Mouse (Mus musculus): Measurements from ENCODE around the gene Slc22a13.

The Slc22a13 gene

DNA sequence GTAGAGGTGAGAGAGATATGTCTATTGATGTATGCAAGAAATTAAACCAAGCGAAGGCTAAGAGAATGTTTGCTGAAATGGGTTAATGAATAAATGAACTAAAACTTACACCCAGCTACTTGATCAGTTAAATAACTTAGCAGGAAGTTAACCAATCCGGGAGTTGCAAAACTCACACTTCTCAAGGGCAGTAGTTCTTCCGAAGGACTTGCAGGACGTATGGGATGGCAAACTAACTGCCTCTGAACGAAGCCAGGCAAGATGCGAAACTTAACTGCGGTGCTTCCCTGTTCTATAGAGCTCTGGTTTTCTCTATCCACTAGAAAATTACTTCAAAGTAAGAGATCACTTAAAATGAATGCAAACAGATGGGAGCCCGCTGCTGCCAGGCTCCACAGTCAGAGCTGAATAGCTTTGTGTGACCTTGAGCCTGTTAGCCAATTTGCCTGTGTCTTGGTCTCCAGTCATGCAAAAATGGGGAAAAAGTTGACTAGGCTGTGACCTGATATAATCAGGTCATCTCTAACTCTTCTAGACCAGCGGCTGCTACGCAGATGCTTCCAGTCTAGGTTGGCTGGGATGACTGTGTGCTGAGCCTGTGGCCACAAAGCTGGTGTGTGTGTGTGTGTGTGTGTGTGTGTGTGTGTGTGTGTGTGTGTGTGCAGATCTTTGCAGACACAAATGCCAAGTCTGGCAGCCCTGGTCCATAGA is 9.6 kb downstream of the Slc22a13 start:
- DNase-seq (ENCODE audit: low spot score), result no peak

DNA sequence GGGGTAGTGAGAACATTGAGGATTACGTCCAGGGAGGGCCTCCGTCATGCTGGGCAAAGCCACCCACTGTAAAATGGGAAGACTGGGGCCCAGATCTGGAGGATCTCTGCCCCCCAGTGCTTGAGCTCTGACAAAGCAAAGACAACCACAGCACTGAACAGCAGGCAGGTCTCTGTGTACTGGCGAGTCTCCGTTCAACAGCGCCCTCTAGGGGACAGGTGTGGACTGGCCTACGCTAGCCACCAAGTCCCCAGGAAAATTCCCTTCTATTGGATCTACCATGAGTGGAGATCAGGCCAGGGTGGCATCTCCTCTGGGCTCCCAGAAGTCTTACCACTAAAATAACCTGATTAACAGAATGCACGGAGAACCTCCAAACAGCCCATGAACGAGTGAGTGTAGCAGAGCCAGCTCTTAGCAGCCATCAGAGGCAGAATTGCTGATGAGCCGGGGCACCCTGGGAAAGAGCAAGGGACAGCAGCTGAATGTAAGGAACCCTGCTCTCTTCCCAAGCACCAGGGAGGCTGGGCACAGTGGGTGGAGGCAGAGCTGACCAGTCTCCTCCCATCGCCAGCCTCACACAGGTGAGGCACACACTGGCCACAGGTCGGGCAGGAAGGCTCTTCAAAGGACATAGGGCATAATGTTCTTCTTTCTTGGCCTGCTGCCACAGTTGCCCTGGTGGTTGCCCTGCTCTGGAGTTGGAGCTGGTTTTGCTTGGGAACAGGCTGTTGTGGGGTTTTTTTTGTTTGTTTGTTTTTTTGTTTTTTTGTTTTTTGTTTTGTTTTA is 16.5 kb downstream of the Slc22a13 start:
- DNase-seq (ENCODE audit: low spot score), result no peak

DNA sequence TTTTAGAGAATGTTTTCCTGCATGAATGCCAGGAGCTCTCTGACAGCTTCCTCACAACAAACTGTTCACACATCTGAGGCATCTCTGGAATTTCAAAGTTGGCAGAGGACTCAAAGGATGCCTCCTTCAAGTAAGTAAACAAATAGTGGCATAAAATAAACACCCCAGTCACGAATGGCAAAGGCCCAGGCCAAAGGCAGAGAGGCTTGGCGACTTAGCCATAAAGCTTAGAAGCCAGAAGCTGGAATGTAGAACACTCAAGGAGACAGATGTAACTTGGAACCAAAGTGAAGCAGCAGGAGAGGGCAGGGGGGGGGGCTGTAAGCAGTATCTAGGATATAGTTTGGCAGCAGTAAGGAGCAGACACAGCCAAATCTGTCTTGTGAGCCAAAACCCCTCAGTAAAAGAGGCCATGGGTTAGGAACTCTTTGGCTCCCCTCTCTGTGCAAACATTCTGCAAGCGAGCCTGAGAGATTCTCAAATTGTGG is 27.6 kb downstream of the Slc22a13 start:
- DNase-seq (ENCODE audit: low spot score), result no peak

DNA sequence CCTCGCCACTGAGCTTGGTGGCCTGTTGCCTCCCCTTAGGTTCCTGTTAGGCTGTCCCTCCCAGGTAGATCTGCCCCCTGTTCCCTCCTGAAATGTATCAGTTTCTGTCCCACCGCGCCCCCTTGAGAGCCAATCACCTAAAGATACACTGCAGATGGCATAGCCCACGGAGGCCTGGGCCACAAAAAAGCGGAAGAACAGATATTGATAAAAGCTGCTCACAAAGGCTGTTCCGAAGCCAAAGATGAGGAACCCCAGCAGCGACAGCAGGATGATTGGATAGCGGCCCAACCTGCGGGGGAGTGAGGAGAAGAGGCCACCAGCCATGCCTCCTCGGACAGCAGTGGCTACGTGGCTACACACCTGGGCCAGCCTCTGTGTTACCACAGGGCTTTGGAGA is 29.6 kb downstream of the Slc22a13 start:
- DNase-seq (ENCODE audit: low spot score), result no peak

DNA sequence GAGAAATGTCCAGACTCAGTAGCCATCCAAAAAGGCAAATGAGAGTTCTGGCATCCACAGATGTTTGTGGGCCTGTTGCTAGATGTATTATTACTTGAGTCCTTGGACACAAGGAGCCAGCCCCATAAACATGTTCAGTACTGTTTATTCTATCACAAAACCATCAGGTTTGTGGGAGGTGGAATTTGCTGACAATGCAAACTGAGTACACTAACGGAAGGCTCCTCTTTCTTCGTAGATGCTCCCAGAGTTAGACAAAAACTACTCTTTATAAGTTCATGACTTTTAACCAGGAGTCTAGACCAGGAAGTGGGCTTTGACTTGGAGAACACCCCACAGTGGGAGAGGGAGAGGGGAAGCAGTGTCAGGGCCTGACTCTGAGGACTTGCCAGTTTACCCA is 41.3 kb downstream of the Slc22a13 start:
- no peak for DNase-seq (ENCODE audit: low spot score)

DNA sequence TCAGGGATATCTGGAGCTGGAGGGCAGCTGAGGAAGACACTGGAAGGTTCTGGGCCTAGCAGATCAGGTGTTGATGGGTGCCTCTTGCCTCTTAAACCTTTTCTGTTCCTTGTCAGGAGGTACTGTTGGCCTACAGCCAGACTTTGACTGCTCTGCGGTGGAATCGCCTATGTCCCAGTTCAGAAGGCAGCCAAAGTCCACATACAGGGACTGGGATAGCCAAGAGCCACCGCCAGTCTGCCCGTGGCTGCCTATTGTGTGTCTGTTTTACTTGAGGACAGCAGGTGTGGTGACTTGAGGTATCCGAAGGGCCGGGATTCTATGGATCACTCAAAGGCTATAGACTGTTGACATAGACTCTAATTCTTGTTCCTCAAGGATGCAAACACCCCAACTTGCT is 43.4 kb downstream of the Slc22a13 start:
- DNase-seq (ENCODE audit: low spot score), result no peak

DNA sequence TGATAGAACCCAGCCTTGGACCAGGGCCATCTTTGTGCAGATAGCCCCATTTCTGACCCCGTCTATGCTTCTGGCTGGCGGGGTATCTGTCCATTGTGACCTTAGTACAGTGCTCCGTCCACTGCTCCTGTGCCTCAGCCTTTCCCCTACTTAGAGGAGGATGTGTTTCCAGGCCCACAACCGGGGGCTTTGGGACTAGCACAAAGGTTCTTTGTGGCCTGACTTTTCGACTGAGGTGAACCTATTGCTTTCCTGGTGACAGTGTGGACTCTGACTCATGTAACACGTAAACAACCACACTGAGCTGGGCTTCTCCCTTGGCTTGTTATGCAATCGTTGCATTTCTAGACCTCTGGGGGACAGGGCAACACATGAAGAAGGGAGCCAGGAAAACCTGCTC is 44.2 kb downstream of the Slc22a13 start:
- DNase-seq (ENCODE audit: low spot score), result no peak

DNA sequence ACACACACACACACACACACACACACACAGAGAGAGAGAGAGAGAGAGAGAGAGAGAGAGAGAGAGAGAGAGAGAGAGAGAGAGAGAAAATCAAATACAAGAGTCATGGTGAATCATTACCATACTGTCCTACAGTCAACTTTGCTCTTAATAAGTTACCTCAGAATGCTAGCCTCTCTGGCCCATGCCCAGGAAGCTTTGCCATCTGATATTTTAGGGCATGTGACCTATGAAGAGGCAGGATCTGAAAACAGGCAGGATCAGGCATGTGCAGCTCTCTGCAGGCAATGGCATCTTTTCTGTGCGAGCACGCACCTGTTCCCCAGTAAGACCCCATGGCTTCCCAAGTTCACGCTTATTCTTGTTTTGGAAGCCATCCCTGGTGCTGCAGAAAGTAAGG is 48.2 kb downstream of the Slc22a13 start:
- DNase-seq (ENCODE audit: low spot score), result no peak

DNA sequence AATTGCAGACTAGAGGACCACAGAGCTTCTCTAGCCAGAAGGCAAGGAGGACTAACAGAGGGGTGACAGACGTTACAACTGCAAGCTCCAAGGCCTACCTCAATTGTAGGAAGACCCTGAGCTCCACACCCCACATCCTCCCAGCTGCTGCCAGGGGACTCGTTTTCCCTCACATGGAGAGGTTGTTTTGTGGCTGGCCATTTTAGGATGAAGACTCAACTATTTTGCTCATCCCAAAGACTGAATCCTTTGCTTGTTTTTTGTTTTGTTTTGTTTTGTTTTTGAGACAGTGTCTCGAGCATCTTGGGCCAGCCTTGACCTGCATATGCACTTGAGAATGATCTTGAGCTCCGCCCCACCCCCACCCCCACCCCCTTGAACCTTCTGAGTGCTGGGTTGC is 50.0 kb downstream of the Slc22a13 start, which contains the start of gene Gm47289:
Gm47289 (plus strand) TSS at position 301 of the 400 bp plus-strand sequence.
- DNase-seq (ENCODE audit: low spot score), result no peak

DNA sequence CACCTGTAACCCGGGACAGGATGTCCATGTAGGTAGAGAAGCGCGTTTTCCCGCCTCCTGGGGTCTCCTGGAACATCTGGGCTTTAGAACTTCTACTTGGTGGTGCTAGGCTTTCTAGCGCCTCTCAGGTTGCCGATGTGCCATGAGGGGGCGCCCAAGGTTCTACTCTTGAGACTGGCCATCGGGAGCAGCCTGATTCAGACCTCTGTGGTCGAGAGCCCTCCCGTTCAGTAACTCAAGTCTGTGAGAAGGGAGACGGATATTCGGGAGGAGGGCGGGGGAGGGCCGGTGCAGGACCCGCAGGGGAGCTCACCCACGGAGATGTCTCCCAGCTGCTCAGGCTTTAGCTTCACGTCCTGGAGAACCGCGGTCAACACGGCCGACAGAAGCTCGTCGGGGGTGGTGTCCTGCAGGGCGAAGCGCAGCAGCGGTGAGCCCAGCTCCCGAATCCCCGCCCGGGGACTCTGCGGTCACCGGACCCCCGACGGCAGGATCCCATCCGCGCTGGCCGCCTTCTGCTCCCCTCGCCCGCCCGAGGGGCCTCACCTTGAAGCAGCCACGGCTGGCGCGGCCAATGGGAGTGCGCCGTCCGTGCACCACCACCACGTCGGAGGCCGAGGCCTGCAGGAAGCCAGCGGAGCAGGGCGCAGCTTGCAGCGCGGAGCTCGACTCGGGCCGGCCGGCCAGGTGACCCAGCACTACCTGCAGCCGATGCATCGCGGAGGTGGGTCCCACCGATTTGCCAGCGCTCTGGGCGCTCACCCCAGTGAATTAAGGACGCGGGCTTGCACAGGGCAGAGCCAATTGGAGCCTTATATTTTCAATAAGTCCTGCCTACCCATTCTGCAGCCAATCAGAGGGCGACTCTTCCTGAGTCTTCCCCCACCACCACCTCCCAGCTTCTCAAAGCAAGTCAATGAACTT is 52.4 kb downstream of the Slc22a13 start, which contains the start of gene Acaa1b:
Acaa1b (minus strand) TSS at position 816 of the 924 bp plus-strand sequence.
- DNase-seq (ENCODE audit: low spot score), result no peak

DNA sequence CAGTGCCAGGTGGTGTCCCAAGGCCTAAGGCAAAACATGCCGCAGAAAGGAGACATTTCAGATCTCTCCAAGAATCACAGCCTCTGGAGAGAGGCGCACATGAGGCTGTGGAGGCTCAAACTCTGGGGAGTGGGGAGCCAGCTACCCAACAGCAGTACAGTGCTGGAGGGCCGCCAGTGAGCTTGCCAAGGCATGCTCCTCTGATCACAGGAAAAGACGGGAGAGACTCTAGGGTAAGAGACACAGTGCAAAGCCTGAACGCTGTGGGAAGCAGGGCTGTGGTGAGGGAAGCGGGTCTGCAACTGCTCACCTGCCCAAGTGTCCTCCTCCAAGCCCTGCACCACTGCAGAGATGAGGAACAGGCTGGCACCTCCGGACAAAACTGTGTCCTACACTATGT is 53.1 kb downstream of the Slc22a13 start:
- DNase-seq (ENCODE audit: low spot score), result no peak

DNA sequence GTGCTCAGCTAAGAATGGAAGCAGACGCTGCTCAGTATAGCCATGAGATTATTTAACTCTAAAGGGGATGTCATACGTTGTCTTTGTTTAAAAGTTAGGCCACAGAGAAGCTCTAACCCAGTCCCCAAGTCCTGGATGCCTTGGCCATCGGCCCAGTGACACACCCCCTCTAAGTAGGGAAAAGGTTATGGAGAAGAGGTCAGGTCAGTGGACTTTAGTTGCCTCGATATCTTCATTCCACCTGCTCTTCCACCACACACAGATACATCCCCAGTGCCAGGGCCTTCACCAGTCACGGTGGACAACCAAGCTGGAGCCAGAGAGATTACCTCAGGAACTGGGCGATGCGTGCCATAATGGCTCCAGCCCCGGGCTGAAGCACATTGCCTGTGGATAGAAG is 53.5 kb downstream of the Slc22a13 start:
- no peak for DNase-seq (ENCODE audit: low spot score)

DNA sequence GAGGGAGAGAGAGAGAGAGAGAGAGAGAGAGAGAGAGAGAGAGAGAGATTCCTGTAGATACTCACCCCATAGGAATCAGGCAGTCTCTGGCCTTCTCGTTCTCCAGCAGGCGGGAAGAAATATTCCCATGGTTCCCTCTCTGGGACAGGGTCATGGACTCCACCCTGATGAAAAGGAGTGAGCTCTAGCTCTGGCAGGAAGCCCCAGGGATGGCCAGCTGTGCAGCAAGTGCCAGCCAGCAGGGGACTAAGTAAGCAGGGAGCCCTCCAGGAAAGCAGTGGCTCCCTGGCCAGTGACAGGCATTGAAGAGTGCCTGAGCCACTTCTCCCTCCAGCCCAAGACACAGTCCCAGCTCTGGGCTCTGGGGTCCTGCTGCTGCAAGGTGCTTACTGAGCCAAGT is 57.1 kb downstream of the Slc22a13 start:
- no peak for DNase-seq (ENCODE audit: low spot score)

DNA sequence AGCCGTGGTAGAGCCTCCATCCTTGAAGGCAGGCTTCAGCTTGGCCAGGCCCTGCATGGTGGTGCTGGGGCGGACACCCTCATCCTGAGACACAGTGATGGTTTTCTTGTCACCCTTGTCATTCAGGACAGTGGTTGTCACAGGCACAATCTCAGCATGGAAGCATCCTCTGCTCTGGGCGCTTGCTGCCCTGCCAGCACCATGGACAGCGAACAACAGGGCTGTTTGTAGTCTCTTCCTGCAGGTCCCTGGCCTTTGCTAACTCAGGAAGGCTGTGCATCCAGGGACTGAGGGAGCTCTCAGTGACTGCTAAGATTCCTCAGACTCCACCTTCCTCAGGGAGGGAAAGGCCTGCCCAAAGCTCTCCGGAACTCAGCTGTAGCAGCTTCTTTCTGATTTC is 59.3 kb downstream of the Slc22a13 start:
- DNase-seq (ENCODE audit: low spot score), result no peak

DNA sequence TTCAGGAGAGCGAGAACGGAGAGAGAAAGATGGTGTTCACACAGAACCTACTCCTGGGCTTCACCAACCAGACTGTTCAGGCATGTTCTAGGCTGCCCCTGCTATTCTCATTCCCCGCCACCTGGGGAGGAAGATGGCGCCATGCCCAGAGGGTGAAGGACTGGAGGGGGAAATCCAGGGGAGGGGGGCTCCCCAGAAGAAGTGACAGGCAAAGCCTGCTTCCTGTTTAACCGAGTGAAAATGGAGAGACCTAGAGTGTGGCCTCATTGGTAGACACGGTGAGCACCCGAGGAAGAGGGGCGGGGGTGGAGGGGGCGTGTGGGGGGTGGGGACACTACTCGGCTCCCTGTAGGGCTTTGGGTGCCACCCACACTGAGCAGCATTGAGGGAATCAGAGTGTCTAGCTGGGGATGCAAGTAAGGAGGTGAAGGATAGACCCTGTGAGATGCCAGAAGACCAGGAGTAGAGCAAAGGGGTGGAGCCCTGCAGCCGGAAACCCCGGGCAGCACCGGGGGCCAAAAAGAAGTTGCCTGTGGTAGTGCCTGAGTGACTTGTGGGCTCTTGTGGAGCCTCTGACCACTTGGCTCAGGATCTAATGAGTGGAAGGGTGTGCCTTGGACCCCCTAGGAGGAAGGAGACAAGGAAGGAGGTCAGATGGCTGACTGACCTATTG is 62.7 kb downstream of the Slc22a13 start:
- no peak for DNase-seq (ENCODE audit: low spot score)

DNA sequence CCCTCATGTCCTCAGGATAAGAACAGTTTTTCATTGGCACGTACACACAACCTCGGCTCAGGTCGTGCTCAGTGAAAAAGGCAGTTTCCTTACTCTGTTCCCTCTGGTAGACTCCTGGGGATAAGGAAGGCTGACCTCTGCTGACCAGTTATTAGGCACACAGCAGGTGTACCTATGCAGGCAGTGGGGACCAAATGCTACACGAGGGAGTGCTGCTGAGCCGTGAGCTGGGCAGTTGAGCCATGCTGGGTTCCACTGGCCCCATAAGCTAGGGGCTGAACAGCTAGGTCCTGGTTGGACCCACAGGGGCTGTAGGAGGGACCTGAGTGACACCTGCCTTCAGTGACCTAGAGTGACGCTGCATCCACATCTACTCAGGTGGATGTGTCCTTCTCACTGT is 63.3 kb downstream of the Slc22a13 start:
- DNase-seq (ENCODE audit: low spot score), result no peak

DNA sequence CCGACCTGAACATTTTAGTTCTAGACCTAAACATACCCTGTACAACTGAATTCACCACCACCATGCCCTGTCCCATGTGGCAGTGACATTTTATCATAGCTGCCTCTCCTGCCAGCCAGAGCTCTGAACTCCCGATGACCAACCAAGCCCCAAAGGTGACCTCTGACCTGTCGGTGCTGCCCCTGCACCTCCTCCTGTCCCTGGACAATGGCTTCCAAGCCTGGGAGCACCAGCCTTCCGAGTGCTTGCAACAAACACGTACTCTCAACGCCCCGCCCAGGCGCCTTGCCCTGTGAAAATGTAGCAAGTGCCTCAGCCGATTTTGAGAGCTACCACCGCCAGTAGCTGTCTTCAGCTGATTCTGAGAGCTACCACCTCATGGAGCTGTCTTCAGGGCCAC is 63.8 kb downstream of the Slc22a13 start:
- DNase-seq (ENCODE audit: low spot score), result no peak

DNA sequence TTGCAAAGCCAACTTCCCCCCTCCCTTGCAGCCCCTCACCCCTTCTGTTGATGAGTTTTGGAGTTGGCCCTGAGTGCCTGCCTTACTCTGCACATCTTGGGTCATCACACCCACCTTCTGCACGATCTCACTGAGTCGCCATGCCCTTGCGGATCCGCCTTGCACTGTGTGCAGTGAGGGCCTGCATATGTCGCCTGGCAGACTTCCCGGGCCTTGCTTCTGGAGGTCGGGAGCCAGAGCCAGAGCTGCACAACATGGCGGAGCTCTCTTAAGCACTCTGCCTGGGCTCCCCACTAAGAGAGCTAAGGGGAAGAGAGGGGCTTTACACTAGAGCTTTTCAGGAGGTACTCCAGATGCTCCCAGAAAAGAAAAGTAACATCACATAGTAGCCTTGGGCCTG is 64.2 kb downstream of the Slc22a13 start:
- DNase-seq (ENCODE audit: low spot score), result no peak

DNA sequence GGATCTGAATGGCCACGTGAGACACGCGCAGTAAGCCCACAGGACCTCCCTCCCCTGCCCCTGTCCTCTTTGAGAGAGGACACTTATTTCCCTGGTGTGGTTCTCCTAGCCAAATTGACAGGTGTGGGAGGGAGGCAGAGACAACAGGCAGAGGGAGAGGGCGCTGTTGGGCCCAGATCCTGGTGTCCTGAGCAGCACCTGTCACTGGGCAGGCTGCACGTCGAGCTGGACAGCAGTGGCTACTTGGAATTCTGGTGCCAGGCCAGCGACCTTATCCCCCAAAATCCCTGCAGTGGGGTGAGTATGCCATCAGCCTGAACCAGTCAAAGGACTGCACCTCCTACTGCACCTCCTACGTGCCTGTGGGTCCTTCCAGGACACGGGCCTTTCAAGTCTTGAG is 65.5 kb downstream of the Slc22a13 start:
- DNase-seq (ENCODE audit: low spot score), result no peak
